Mouse (Mus musculus) left cerebral cortex, postnatal 10 days (tissue): ENCODE measurements at regions not wholly inside any gene's neighbourhood (a gene's known extent, or its start where the extent isn't known, plus 50 kb on each side); places are given as distances from the start of the nearest gene placed in this dataset.
A peak's percentile ranks its signal among the peaks of the same experiment; 100 is the strongest.

Experiments used
- DNase-seq, 2 experiments: peaks; one replicate each; pipeline ENCODE4 v3.0.0; 2021 to 2022; ENCODE audit warnings: low spot score in 2 of 2, mixed read lengths in 1 of 2; ENCODE audit errors: extremely low spot score in 1 of 2
- intact Hi-C: fragments of 180-260 bp; cut with DNase I; formaldehyde crosslinking; loops from one replicate; pipeline ENCODE4 v1.15.1; 2025

DNA sequence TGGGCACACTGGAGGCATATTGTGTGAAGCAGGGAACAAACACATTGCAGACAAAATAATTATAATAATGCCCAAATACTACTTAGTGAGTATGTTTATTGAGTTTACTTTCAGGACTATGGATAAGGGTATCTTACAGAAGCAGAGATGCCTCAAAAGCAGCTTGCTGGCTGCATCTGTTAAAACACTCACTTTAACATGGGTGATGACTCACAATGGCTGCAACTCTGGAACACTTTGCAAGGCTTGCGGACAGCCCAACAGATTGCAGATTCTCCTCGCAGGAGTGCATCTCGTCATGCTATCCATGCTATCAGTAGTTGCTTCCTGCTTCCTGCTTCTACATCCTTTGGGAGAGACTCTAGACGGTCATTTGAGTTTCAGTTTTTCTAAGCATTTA lies 373.2 kb upstream of the Arpp21 start:
- DNase-seq = no peak

DNA sequence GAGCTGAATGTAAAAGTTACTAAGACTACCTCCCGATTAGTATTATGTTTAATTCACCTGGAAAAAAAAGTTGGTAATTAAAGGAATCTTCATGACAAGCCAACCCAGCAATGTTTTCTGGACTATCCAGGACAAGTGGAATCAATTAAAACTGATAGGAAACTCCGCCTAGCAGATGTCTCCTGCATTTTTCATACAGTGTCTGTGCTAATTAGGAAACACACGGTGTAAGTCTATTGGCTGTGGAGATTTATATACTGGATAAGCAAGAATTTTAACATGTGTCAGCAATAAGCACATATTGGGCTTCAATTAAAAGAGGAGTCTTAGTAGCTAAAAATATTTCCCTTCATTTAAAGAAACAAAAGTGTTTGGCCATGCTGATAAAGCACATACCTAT lies 371.5 kb upstream of the Arpp21 start:
- no peak for DNase-seq
- intact Hi-C loops = no loop called here

More for the DNA sequence above, 373.2 kb upstream of the Arpp21 start:
- intact Hi-C loops = no loop called here

DNA sequence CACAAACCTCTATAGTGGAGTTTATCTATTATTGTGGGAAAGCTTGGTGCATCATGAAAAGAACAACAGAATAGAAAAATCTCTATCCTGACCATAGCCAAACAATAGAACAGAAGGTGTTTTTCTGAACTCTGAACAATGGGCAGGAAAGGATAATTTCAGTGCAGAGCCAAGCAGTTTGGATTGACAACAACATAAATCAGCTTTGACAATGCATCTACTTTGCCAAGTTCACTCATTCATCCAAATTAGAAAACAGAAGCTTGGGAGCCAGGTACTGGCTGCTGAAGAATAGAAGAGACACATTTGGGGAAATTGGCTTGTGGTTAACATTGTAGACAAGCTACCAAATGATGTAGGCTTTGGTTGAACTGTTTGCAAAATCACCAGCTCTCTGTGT lies 360.0 kb upstream of the Arpp21 start:
- no peak for DNase-seq
- intact Hi-C loops = no loop called here

DNA sequence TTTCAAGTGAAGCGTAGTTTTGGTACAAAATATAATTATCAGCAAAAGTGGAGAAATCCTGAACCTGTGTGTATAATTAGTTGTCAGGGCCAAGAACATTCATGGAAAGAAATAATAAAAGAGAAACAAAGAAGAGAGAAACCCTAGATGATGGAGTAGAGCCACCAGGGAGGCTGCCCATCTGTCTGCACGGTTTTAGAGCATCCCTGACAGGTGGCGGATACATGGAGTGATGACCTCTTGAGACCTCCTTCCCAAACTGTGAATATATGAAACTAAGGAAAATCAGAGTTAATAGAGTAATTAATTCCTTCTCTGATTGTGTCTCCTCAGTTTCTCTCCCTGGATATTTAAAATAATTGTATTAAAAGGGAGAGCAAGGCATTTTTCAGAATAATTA lies 354.5 kb upstream of the Arpp21 start:
- intact Hi-C loops = no loop called here
- DNase-seq = no peak

DNA sequence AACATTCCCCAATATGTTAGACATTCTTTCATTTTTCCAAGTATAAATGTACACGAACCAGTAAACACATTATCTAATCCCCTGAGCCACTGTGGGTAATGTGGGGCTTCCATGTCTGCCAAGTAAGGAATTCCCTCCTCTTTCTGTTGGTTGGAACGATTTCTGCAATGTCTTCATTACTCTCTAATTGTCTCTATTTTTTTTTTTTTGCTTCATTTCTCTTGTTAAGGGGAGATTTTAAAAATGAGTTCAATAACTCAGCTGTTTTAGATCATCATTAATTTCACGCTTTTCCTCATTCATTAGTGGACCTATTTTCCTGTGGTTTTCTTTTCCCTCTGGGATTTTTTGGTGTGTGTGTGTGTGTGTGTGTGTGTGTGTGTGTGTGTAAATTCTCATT lies 337.6 kb upstream of the Arpp21 start:
- intact Hi-C loops = no loop called here
- DNase-seq = no peak

DNA sequence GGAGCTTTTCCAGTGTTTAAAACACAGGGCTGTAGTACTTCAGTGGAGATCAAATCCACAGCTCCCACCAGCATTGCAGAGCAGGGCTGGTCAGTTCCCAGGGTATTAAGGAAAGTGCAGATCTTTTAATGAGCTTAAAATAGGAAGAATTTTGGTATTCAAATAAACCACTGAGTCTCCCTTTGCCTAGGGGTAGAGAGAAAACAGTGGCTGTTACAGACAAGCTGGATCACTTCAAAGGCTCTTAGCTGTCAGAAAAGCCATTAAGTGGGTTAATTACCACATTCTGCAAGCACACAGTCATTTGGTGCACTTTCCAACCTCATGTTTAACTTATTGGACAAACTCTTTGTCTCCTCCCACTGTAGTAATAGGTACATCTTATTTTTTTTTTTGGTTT lies 325.6 kb upstream of the Arpp21 start:
- no peak for DNase-seq

DNA sequence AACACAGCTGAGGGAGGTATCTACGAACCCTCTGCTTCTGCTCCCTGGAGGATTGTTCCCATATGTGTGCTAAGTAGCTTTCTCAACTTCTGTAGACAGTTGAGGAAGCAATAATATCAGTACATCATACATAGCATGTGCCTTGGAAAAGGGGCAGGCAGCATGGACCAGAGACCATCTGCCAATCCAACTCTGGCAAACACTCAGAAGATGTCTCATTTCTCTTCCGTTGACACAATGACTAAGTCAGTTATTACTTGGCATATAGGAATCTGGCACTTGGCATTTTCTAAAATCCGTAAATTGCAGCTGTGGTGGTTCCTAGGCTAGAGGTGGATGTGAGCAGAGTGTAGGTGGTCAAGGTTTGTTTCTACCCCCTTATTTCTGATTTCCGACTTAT lies 324.5 kb upstream of the Arpp21 start:
- intact Hi-C loops = no loop called here
- no peak for DNase-seq

More for the DNA sequence above, 325.6 kb upstream of the Arpp21 start:
- intact Hi-C loops = no loop called here

DNA sequence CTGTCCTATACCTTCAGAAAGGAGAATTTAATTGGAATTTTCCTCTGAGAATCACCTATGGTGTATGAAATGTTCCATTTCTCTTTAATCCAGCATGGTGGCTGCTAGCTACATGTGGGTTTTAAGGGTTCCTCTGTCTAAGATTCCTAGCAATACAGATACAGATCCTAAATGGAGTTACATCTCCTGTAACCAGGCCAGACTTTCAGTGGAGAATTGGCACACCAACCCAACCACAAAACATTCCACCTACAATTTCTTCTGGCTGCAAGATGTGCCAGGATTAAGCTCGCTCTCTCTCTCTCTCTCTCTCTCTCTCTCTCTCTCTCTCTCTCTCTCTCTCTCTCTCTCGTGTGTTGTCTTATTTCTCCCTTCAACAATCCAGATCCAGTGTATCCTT lies 302.2 kb upstream of the Arpp21 start:
- intact Hi-C loops = no loop called here

DNA sequence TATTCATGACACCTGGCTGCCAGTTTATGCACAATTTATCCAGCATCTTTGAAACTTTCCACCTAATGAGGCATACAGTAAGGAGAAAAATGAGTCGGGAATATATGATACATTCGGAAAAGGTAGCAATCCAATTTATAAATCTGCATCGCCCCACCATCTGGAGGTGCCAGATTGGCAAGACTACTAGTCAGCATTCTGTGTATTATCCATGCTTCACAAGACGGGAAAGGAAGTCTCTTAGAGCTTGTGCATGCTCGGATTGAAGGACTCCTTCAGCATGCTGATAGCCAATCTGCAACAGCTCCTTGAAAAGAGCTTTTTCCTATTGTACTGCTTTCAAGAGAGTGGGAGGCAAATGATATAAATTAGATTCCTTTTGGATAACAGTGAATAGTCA lies 289.6 kb upstream of the Arpp21 start:
- intact Hi-C loops = no loop called here

More for the DNA sequence above, 302.2 kb upstream of the Arpp21 start:
- no peak for DNase-seq

DNA sequence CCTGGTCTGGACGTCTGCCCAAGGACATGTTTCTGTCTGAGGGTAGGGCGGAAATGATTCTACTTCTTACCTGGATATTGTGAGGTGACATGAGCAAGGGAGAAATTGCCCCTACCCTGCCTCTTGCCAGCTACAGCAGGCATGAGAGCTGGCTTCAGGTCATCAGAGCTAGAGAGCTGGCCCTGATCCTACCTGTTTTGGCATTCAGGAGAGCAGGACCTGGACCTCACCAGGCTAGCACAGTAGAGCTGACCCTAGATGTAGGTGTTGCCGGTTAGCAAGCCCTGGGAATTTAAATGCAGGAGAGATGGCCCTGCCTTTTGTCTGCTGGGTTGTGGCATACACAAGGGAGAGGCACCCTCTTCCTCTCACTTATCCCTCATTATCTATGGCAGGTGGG lies 287.5 kb upstream of the Arpp21 start:
- no peak for DNase-seq
- intact Hi-C loops = no loop called here

More for the DNA sequence above, 289.6 kb upstream of the Arpp21 start:
- DNase-seq = peak in 1 of 2 experiments; percentile 11

DNA sequence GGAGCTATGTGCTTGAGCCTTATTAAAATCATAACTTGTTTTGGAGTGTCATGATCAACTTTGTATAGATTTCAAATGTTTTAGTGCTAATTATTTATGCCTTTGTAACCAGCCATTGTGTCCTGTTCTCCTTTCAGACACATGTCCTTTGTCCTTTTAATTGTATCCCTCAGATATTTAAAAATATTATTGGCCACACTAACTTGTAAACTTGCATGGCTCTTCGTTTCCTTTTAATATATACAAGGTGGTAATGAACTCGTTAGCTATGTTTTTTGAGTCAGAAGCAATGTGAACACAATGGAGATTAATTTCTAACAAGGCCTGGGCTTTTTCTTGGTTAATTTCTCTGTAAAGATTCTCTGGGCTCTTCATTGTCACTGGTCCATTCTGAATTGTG lies 275.0 kb upstream of the Arpp21 start:
- DNase-seq = no peak
- intact Hi-C loops = no loop called here

DNA sequence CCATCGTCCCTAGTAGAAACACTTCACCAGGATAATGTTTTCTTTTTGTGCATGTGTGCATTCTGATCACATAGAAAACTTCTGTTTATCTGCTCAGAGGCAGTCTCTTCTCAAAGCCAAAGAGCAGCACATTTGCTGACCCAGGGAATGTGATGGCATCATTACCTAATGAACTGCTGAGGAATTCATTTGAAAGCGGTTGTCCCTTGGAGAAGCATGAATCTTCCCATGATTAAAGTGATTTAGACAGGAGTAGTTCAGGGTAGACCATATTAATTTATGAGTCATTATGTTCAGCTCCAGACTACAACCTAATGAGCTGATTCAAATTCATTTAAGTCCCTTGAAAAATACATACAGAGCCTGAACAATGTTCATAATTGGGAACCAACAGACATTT lies 271.1 kb upstream of the Arpp21 start:
- no peak for DNase-seq
- intact Hi-C loops = no loop called here

DNA sequence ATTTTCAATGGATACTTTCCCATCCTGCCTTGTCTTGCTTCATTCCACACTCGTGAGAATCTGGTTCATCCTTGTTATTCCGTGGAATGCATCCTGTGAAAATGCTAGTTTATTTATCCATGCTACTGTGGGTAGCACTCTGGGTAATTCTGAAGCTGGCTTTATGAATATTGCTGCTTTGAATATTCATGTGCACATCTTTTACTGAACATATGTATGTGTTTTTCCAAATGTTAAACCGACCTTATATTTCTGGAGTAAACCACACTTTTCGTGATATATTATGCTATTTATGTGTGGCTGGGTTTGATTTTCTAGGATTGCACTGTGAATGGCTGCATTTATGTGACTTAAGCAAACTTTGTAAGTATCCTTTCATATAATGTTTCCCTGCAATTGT lies 262.9 kb upstream of the Arpp21 start:
- DNase-seq = no peak

DNA sequence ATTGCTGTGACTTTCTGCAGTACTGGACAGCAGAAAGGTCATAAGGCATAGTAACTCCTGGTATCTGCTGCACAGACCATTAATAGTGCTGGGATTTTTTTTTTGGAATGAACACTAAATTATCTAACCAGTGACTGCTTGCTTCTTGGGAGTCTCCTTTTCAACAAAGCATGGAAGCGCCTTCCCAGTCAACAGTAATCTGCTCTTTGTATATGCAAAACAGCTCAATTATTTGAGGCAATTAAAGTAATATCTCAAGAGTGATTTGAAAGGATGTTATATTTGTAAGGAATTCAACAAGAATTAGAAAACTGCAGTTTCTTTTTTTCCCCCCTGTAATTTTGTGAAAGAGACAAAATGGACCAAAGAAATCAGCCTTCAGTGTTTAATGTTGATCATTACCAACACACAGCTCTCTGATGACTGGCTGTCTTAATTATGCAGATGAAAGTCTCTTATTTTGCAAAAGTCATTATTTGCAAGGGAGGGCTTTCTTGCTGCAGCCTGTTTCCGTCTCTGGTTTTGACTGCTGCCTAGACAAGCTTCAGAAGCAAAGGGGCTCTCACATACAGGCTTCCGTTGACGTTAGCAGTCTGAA lies 260.3 kb upstream of the Arpp21 start:
- intact Hi-C loops = no loop called here
- DNase-seq = no peak

More for the DNA sequence above, 262.9 kb upstream of the Arpp21 start:
- intact Hi-C loops = no loop called here

DNA sequence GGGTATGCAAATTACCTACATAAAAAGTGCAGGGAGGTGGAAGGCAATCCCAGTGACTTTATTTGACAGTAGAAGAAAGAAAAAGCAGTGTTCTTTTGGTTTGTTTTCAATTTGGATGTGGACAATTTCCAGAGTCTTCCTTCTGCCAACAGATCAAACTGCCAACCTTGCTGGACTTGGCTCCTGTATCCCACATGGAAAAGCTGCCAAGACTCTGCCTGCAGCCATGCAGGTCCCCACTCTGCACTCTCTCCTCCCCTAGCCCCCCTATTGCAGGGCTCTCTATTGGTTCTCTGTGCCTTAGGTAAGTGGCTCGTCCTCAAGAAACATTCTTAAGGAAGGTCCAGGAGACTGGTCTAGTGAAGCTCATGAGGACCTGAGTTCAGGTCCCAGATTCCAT lies 255.2 kb upstream of the Arpp21 start:
- DNase-seq = peak in 1 of 2 experiments; percentile 40
- intact Hi-C loops = no loop called here

DNA sequence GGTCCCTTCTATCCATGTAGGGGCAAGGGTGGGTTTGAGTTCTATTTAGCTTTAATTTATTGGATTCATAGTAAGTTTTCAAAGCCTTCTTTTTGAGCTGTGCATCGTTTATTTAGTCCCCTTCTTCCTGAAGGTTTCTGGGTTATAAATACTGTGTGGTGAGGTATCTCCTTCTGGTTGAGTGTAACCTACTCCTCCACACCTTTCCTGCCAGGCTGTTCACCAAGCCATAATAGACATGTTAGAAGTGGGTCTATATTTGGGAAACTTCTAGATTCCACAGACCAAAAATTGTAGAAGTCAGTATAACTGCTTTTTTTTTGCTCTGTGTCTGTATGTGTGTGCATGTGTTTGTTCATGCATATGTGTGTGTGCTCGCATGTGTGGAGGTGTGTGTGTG lies 240.9 kb upstream of the Arpp21 start:
- intact Hi-C loops = no loop called here
- no peak for DNase-seq

DNA sequence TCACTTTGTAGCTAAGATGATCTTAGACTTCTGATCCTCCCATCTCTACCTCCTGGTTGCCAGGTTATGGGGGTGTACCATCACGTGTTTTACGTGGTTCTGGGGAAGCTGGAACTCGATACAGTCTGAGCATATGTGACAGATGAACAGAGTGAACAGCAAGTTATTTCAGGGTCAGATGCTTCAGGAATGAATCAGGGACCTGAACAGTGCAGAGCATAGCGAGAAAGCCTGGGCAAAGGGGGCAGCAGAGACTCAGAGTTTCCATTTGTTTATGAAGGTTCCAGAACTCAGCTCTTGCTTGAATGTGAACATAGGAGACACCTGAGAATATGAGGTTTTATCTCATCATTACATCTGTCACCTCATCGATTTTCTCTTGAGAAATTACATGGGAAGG lies 221.9 kb upstream of the Arpp21 start:
- no peak for DNase-seq
- intact Hi-C loops = loop anchor here (10.0 kb wide), 2 partner anchors 267 to 717 kb away; no protein-coding TSS in a partner anchor

DNA sequence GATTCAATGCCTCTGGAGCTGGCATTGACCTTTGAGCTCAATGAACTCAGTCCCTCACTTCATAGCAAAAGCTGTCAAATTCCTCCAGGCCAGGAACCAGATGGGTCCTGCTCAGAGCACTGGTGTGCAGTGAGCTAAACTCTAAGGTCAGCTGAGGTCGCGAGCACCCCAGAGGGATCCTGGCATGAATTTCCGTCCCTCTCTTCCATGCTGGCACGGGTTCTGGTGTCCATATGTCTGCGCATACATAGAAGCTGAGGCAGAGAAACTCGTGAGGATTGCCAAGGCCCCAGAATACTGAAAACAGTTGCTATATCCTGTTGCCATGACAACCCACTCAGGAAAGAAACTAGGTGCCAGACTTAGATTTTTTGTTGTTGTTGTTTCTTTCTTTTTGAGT lies 219.0 kb upstream of the Arpp21 start:
- intact Hi-C loops = loop anchor here (10.0 kb wide), 2 partner anchors 270 to 720 kb away; no protein-coding TSS in a partner anchor
- peak; percentile 73 to 92 for DNase-seq

DNA sequence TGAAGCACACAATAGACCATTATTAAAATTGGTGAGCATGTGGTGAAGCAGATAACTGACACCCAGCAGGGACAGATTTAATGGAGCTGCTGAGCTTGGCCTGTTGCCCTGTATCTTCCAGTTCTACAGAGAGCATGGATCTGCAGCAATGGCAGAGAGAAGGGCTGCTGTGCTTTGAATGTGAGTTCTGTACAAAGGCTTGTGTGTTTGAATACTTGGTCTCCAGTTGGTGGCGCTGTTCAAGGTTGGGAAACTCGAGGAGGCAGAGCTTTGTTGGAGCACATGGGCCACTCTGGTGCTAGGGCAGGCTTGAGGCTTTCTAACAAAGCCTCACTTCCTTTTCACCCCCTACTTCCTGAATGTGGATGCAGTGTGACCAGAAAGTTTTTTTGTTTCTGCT lies 211.8 kb upstream of the Arpp21 start:
- intact Hi-C loops = no loop called here
- DNase-seq = peak in 1 of 2 experiments; percentile 28

DNA sequence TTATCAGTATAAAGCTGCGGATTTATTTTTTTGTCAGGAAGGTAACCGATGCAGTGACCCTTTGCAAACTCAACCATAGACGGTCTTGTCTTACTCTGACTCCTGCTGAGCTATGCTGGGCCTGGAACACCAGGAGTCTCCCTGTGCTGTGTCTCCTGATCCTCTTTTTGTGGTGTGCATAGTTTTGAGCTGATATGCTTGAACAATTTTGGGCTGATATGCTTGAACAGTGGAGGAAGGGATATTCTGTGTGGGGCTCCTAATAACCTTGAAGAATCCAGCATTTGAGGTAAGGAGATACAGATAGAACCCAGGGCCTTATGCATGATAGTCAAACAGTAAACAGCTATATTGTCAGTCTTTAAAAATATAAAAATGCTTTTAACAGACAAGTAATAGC lies 211.2 kb upstream of the Arpp21 start:
- DNase-seq = no peak
- intact Hi-C loops = no loop called here

DNA sequence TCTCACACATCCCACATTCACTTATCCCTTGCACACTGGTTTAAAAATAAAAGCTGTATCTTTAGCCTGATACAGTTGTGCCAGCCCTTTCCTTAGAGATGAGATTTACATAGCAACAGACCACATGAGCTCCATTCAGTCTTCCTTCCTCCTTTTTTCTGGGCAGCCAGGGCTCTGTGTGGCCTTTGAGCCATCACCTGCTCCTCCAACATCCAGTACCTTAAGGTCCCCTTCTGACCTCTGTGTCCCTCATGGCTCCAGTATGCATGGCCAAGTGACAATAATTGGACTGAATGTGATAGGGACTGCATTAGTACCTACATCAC lies 210.3 kb upstream of the Arpp21 start:
- DNase-seq = no peak
- intact Hi-C loops = no loop called here
